Mouse (Mus musculus) kidney, embryonic 16.5 days (tissue): Measurements from ENCODE around the gene Csgalnact2. TPM values are rescaled to one million over a fixed set of nuclear protein-coding genes. Genes with fewer than 3 reads are reported as not detected.

Experiments used
- ATAC-seq: fragments of 200-750 bp; cut with Nextera tagmentation; 2 replicates; pipeline ENCODE4 v1.8.0; 2017; ENCODE audit warnings: moderate TSS enrichment; ENCODE audit not compliant: low FRiP score, low TSS enrichment
- H3K27ac ChIP-seq: fragments of 300-500 bp; sonication (generic); 2 replicates; pipeline ENCODE4 v1.5.1; 2014; ENCODE audit warnings: low read length
- H3K27me3 ChIP-seq: fragments of 300-500 bp; sonication (generic); 2 replicates; pipeline ENCODE4 v1.6.1; 2014; ENCODE audit warnings: low read length, control low read depth, mixed read lengths; ENCODE audit not compliant: insufficient read depth
- H3K36me3 ChIP-seq: fragments of 300-500 bp; sonication (generic); 2 replicates; pipeline ENCODE4 v1.6.1; 2014; ENCODE audit warnings: low read length, control low read depth, mixed read lengths; ENCODE audit not compliant: insufficient read depth
- H3K4me1 ChIP-seq: fragments of 300-500 bp; sonication (generic); 2 replicates; pipeline ENCODE4 v1.6.1; 2014; ENCODE audit warnings: low read length, control low read depth, mixed read lengths; ENCODE audit not compliant: insufficient read depth
- H3K4me2 ChIP-seq: fragments of 300-500 bp; sonication (generic); replicated peaks from 2 replicates; pipeline ENCODE4 v1.6.1; 2014; ENCODE audit warnings: low read depth, low read length
- H3K4me3 ChIP-seq: fragments of 300-500 bp; sonication (generic); 2 replicates; pipeline ENCODE4 v1.5.1; 2014; ENCODE audit warnings: mild to moderate bottlenecking, low read length
- H3K9ac ChIP-seq: fragments of 300-500 bp; sonication (generic); replicated peaks from 2 replicates; pipeline ENCODE4 v1.6.1; 2014; ENCODE audit warnings: low read length
- H3K9me3 ChIP-seq: fragments of 300-500 bp; sonication (generic); 2 replicates; pipeline ENCODE4 v1.6.1; 2016; ENCODE audit warnings: low read length, control low read depth
- WGBS: fragments of 180-500 bp; shearing (Covaris S2); extraction: QIAGEN DNeasy Blood & Tissue Kit; methylation state at CpG from one replicate; pipeline ENCODE4 v1.1.7; 2014; 5-methylcytosine and 5-hydroxymethylcytosine counted together
- polyA plus RNA-seq: library from polyadenylated mRNA; unstranded; fragments of >200 nt; fragmentation: Nextera tagmentation; extraction: Ambion mirVana; gene quantifications from 2 replicates; pipeline ENCODE4 v1.2.1, GENCODE M21; 2015

The Csgalnact2 gene
- polyA plus RNA-seq, 1 experiment from 2014 or later = 16.4 TPM

DNA sequence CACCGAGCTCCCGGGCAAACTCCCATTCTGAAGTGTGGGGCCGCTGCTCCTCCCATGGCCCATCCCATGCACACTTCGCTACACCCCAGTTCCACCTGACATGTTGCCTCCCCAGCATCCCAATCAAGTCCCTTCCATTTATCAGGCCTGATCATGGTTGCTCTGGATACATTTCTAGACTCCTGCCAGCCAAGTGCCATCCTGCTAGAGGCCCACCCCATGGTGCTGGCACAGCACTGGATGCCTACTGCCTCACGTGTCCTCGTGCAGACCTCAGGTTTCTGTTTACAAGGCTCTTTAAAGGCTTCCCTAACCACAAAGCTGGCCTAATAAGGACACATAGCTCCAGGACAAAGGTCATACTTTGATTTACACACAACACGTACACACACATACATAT is 32.4 kb upstream of the Csgalnact2 start:
- Histone ChIP-seq H3K4me1 (0 out of 2 replicates have a peak, but pooled peaks cover 7% of the 10 kb centered on the region), H3K4me3 (no peak overlapping the region), H3K4me2 (no peak overlapping the region), H3K9me3 (no peaks in the 10 kb centered on the region), H3K36me3 (no peaks in the 10 kb centered on the region), H3K27me3 (no peaks in the 10 kb centered on the region), H3K27ac (no peak overlapping the region), H3K9ac (no peak overlapping the region)
- WGBS = 91% methylated on average over 7 of the region's 7 CpGs
- no peak for ATAC-seq

DNA sequence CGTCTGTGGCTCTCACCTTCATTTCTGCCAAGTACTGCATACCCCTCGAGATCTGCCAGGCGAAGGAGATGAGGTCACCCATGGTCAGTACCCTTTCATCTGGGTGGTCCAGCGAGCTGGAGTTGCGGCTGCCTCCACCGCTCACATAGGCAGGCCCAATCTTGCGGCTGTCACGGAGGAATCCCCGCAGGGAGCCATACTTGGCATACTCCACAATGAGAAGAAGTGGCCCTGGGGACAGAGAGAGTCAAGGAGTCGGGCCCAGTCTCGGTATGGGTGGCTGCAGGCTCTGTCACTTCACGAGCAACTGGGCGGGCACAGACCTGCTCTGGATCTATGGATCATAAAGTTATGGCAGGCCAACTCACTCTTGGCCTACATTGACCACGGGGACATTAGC is 29.2 kb upstream of the Csgalnact2 start:
- H3K4me2 ChIP-seq = no peak overlapping the region
- no peaks in the 10 kb centered on the region for H3K4me1 ChIP-seq
- no peak overlapping the region for H3K9ac ChIP-seq
- WGBS = 87% methylated on average over 14 of the region's 14 CpGs
- no peak overlapping the region for H3K4me3 ChIP-seq
- no peaks in the 10 kb centered on the region for H3K36me3 ChIP-seq
- no peak for ATAC-seq
- no peaks in the 10 kb centered on the region for H3K27me3 ChIP-seq
- H3K27ac ChIP-seq = no peak overlapping the region
- H3K9me3 ChIP-seq = no peaks in the 10 kb centered on the region

DNA sequence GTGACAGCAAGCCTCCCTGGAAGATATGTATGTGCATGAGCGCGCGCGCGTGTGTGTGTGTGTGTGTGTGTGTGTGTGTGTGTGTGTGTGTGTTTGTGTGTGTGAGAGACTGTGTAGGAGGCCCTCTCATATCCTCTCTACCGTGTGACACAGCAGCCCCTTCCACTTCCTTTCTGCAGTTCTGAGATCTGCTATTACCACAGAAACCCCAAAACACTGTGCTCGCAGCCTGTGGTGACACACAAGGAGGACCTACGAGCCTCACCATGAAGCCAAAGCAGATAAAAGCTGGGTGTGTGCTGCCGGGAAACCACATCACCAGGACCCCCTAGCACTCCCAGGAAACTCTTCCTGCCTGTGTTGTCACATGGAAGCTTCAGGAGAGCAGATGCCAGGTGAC is 28.1 kb upstream of the Csgalnact2 start:
- no peak overlapping the region for H3K4me3 ChIP-seq
- no peak overlapping the region for H3K9ac ChIP-seq
- WGBS = 87% methylated on average over 9 of the region's 9 CpGs

DNA sequence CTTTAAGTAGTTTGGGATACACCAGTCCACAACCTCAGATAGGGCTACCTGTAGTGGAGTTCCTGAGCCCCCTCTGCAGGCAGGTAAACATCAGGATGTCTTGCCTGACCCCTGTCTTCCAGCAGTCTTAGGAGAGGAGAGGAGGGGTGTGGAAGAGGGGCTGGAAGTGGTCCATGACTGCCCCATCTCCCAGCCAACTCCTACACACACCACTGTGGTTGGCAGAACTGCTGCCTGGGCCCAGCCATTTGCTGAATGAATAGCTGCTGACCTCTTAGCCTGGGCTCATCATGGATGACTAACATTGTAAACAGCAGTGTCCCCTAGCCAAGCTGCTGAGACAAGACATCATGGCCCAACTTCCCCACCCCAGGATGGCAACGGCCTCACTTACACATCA is 26.6 kb upstream of the Csgalnact2 start:
- Histone ChIP-seq H3K27me3 (no peaks in the 10 kb centered on the region), H3K4me1 (no peaks in the 10 kb centered on the region), H3K36me3 (no peaks in the 10 kb centered on the region), H3K9ac (no peak overlapping the region), H3K4me2 (no peak overlapping the region), H3K4me3 (no peak overlapping the region), H3K27ac (no peak overlapping the region), H3K9me3 (no peaks in the 10 kb centered on the region)
- no peak for ATAC-seq
- 71% methylated on average over 1 of the region's 1 CpGs for WGBS

More for the DNA sequence above, 28.1 kb upstream of the Csgalnact2 start:
- ATAC-seq = no peak
- no peaks in the 10 kb centered on the region for H3K27me3 ChIP-seq
- no peaks in the 10 kb centered on the region for H3K36me3 ChIP-seq
- no peak overlapping the region for H3K4me2 ChIP-seq
- H3K27ac ChIP-seq = no peak overlapping the region
- H3K4me1 ChIP-seq = no peaks in the 10 kb centered on the region
- no peaks in the 10 kb centered on the region for H3K9me3 ChIP-seq

DNA sequence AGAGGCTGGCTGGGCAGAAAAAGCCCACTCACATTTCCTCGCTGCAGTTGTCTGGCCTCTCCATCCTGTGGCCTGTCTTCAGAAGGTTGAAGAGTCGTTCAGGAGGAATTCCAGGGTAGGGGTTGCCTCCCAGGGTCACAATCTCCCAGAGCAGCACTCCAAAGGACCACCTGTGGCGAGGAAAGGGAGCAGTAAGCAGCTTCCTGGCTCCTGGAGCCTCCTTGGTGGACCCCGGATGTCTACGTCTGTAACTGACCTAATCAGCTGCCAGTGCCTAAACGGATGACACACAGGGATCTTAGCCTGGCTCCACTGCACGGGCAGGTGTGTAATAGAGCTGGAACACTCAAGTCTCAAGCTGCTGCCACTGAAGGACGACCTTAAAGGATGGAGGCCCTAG is 25.8 kb upstream of the Csgalnact2 start:
- Histone ChIP-seq H3K27me3 (no peaks in the 10 kb centered on the region), H3K4me3 (no peak overlapping the region), H3K9ac (no peak overlapping the region), H3K9me3 (no peaks in the 10 kb centered on the region), H3K27ac (no peak overlapping the region), H3K4me1 (no peaks in the 10 kb centered on the region), H3K4me2 (no peak overlapping the region), H3K36me3 (no peaks in the 10 kb centered on the region)
- 67% methylated on average over 8 of the region's 8 CpGs for WGBS
- no peak for ATAC-seq

DNA sequence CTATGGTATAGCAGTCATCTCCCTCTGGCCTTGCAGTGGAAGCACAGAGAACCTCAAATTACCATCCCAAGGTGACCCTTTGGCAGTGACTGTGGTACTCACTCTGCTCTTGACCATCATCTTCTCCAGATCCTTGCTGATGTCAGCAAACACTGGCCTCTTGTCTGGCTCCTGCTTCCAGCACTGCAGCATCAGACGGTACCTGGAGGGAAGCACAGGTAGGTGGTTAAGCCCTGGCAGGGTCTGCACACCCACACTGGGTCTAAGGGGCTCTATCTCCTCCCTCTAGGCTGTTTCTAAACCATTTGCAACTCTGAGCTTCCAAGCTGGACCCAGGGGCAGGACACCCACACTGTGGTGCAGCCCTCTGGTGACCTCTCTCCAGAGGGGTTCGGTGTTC is 24.1 kb upstream of the Csgalnact2 start:
- WGBS = 85% methylated on average over 2 of the region's 2 CpGs
- no peak overlapping the region for H3K4me3 ChIP-seq
- H3K4me1 ChIP-seq = no peaks in the 10 kb centered on the region
- no peak for ATAC-seq
- no peaks in the 10 kb centered on the region for H3K36me3 ChIP-seq
- H3K9me3 ChIP-seq = no peaks in the 10 kb centered on the region
- H3K27me3 ChIP-seq = no peaks in the 10 kb centered on the region
- H3K4me2 ChIP-seq = no peak overlapping the region
- no peak overlapping the region for H3K27ac ChIP-seq
- H3K9ac ChIP-seq = no peak overlapping the region

DNA sequence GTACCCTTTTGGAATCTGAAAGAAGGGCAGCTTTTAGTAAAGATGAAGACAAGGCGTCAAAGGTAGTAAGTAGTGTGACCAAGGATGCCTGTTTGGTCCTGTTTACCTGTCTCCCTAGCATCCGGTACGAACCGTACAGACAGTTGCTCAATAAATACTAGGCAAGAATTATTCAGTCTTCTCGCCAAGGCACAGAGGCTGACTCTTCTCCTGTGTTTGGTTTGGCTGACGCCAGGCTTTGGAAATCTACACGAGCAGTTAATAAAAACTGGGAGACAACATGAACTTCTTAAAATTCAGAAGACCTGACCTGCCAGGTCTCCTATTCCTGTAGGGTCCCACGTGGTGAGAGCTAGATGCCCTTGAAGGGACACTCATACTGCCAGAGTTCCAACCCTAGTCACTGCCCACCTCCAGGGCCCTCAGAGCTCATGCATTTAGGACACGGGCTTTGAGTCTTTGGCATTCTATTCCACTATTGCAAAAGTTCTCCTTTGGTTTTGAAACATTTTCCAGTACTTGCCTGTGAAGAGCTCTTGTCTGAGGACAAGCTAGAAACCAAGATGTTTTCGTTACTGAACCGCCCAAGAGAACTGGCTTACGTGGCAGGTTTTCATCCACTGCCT is 23.6 kb upstream of the Csgalnact2 start:
- Histone ChIP-seq H3K4me3 (no peak overlapping the region), H3K9ac (no peak overlapping the region), H3K9me3 (no peaks in the 10 kb centered on the region), H3K36me3 (no peaks in the 10 kb centered on the region), H3K4me1 (no peaks in the 10 kb centered on the region), H3K27me3 (no peaks in the 10 kb centered on the region), H3K27ac (no peak overlapping the region), H3K4me2 (no peak overlapping the region)
- 86% methylated on average over 12 of the region's 12 CpGs for WGBS
- ATAC-seq = no peak

DNA sequence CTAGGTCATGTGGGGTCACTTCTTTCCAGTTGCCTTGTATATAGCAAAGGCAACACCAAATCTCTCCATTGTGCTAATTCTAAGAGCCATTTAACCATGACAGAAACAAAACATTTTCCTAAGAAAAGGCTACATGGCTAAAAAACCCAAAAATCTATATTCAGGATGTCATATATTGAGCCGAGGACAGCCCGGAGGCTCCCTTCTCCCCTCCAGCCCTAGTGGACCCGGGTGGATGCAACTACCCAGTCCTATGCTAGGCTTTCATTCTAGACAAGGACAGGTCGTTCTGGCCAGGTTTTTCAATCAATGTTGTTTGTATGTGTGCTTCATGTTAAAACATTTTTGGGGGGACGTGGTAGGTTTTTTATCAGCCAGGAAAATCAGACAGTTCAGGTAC is 14.2 kb upstream of the Csgalnact2 start:
- no peak overlapping the region for H3K9ac ChIP-seq
- 86% methylated on average over 5 of the region's 5 CpGs for WGBS
- ATAC-seq = no peak
- no peaks in the 10 kb centered on the region for H3K27me3 ChIP-seq
- H3K4me1 ChIP-seq = no peaks in the 10 kb centered on the region
- no peaks in the 10 kb centered on the region for H3K36me3 ChIP-seq
- H3K27ac ChIP-seq = no peak overlapping the region
- no peak overlapping the region for H3K4me3 ChIP-seq
- no peak overlapping the region for H3K4me2 ChIP-seq
- H3K9me3 ChIP-seq = no peaks in the 10 kb centered on the region

DNA sequence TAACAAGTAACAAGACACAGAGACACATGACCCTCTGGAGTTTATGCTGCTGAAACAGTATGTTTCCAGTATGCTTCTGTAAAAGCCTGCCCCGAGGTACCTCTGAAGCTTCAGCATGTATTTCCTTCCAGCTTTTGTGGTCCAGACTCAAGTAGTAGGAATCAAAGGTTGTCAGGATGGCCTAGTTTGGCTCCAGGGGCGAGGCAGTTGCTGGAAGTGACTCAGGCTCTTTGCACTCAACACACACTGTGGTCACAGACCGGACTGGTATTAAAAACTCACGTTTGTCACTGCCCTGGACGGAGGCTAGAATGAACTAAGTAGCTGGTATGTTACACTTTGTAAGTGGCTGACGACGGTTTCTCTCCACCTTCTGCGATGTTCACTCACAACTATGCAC is 12.0 kb upstream of the Csgalnact2 start:
- no peaks in the 10 kb centered on the region for H3K9me3 ChIP-seq
- no peaks in the 10 kb centered on the region for H3K36me3 ChIP-seq
- WGBS = 80% methylated on average over 8 of the region's 8 CpGs
- H3K4me2 ChIP-seq = no peak overlapping the region
- H3K4me3 ChIP-seq = no peak overlapping the region
- no peaks in the 10 kb centered on the region for H3K4me1 ChIP-seq
- no peak overlapping the region for H3K9ac ChIP-seq
- H3K27me3 ChIP-seq = no peaks in the 10 kb centered on the region
- no peak overlapping the region for H3K27ac ChIP-seq
- no peak for ATAC-seq

DNA sequence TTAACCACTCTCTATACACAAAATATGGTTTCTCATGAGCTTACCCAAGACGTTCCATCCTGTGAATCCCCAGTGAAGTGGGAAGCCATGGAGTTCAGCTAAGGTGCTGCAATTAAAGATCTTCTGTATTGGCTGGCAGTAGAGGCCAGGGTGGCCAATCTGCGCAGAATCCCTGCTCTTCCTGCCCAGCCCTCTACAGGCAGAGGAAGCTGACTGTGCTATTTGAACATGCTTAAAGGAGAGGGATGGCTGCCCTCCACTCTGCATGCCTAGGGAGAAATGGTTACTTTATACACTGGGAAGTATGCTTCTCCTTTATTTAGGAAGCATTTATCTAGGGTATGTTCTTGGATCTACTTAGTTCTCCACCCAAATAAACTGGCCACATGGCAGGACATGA is 11.6 kb upstream of the Csgalnact2 start:
- no peak for ATAC-seq
- no peak overlapping the region for H3K9ac ChIP-seq
- no peak overlapping the region for H3K4me2 ChIP-seq
- H3K9me3 ChIP-seq = no peaks in the 10 kb centered on the region
- H3K4me1 ChIP-seq = no peaks in the 10 kb centered on the region
- WGBS = 81% methylated on average over 2 of the region's 2 CpGs
- H3K27ac ChIP-seq = no peak overlapping the region
- H3K36me3 ChIP-seq = no peaks in the 10 kb centered on the region
- no peaks in the 10 kb centered on the region for H3K27me3 ChIP-seq
- H3K4me3 ChIP-seq = no peak overlapping the region
